Mouse (Mus musculus) heart, postnatal 36 days (tissue): ENCODE results near the gene Npffr2. TPM values are rescaled to one million over a fixed set of nuclear protein-coding genes. Genes with fewer than 3 reads are reported as not detected.
"Not testable (repeated sequence)": the region's sequence is repeated elsewhere in the genome, so short reads cannot be mapped to it uniquely, and the experiment has no call there.

Source experiments
- DNase-seq, 2 experiments: peaks; one replicate each; pipeline ENCODE4 v3.0.0; 2021 to 2022
- intact Hi-C: fragments of 180-260 bp; cut with DNase I; formaldehyde crosslinking; loops from one replicate; pipeline ENCODE4 v1.15.1; 2025
- total RNA-seq, 2 experiments: library from RNA; stranded (reverse); gene quantifications; 2 replicates each; pipeline ENCODE4 v1.2.3; 2021

Npffr2 gene
- total RNA-seq: not detected

DNA sequence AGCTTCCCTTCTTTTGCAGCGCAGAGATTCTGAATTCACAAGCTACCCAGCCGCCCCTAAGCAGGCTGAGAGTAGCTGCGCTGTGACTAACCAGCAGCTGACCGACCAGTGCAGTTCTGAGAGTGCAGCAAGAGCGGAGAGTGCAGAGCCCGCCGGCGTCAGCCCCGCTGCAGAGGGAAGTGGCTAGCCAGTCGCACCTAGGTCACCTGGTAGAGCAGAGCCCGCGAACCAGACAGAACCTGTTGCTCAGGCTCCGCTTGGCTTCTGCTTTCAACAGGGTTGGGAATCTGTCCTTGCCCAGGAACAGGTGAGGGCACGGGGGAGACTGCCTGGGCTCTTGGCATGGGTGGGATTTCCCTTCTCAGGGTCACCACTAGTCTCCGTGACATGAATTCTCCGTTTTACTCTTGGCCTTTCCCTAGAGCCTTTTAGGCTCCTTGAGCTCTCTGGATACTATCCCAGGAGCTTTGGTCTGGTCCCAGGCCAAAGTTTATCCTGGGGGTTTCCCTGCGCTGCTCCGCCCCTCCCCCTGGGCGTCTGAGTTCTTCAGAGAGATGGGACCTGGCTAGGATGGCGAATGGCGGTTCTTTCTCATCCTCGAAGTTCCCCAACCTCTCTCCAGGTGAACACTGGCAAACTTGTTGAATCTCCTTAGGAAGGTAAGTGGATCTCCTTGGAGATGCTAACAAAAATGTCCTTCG lies at the start of gene Npffr2:
Gene Npffr2, plus strand, starts transcription at position 552 of the 701 bp plus-strand sequence.
- intact Hi-C loops: no loop called here
- DNase-seq: no peak

GRCm38 (mm10) chr5:89492560-89492959 lies 34.7 kb upstream of the Npffr2 start:
- no peak for DNase-seq
- intact Hi-C loops: no loop called here

GRCm38 (mm10) chr5:89500182-89500581 lies 27.0 kb upstream of the Npffr2 start:
- intact Hi-C loops: no loop called here

DNA sequence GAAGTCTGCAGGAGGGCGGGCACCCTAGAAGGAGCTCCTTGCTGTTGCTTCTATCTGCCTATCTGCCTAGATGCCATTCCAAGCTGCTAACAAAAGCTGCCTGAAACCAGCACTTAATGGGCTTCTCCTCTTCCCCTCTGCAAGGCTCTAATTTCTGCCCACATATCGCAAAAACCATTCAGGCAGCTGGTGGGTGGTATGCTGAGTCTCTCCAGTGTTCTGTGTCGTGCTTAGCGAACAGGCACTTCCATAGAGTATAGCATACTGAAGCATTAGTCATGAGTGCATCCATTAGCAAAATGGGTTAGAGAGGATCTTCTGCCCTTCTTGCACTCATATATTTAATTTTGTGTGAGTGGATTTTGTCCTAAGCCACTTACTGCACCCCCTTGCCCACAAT lies 8.6 kb upstream of the Npffr2 start:
- no peak for DNase-seq
- intact Hi-C loops: no loop called here

More at GRCm38 (mm10) chr5:89500182-89500581, 27.0 kb upstream of the Npffr2 start:
- DNase-seq: peak in 1 of 2 experiments; percentile 11

DNA sequence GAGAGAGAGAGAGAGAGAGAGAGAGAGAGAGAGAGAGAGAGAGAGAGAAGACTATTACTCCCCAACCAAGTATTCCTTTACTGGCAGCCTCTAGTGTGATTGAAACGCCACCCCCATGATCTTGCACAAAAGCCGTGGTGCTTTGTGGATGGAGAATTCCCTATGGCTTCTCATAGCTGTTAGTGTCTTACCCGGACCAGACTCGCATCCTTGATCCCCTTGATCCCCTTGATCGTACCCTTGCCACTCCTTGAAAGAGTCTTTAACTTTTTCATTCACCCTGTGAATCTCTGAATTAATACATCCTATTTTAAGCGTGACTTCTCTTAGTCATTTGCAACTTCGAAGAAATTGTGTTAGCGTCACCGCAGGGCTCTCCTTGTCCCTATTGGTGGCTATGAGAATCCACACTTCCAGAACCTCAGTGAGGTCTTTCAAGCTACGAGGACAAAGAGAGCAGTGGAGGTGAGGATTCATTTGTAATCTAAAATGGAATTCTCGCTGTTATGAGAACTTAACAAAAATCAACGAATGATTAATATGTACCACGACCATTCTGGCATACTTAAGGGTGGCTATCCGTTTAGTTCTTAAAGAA lies 949 bp upstream of the Npffr2 start:
- intact Hi-C loops: no loop called here
- no peak for DNase-seq

GRCm38 (mm10) chr5:89528951-89529350 lies 1.7 kb downstream of the Npffr2 start:
- DNase-seq: no peak
- intact Hi-C loops: no loop called here

- intact Hi-C loops: no loop called here
- no peak for DNase-seq
These were observed 2.2 kb downstream of the Npffr2 start for GRCm38 (mm10) chr5:89529391-89529790.

DNA sequence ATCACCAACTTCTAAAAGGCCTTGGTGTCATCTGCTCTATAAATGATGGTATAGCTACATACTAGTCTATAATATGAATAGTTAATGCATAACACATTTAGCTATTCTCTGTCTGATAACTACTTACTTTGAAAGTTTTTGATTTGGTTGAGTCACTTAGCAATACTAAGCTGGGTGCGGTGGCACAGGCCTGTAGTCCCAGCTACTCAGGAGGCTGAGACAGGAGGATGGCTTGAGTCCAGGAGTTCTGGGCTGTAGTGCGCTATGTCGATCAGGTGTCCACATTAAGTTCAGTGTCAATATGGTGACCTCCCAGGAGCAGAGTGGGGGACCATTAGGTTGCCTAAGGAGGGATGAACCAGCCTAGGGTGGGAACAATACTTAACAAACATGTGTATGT lies 8.8 kb downstream of the Npffr2 start:
- no peak for DNase-seq
- intact Hi-C loops: no loop called here

GRCm38 (mm10) chr5:89542472-89542871 lies 15.2 kb downstream of the Npffr2 start:
- intact Hi-C loops: no loop called here
- no peak for DNase-seq

- peak; percentile 20 to 41 for DNase-seq
- intact Hi-C loops: loop anchor here (1.0 kb wide), 1 partner anchor 137 kb away; no protein-coding TSS in a partner anchor
These were observed 16.2 kb downstream of the Npffr2 start for GRCm38 (mm10) chr5:89543476-89543875.

GRCm38 (mm10) chr5:89559118-89559517 lies 31.9 kb downstream of the Npffr2 start:
- intact Hi-C loops, DNase-seq: not testable (repeated sequence)

GRCm38 (mm10) chr5:89561381-89561780 lies 34.2 kb downstream of the Npffr2 start:
- DNase-seq: no peak
- intact Hi-C loops: no loop called here

- DNase-seq: no peak
- intact Hi-C loops: no loop called here
These were observed 51.4 kb downstream of the Npffr2 start for GRCm38 (mm10) chr5:89578678-89579077.

DNA sequence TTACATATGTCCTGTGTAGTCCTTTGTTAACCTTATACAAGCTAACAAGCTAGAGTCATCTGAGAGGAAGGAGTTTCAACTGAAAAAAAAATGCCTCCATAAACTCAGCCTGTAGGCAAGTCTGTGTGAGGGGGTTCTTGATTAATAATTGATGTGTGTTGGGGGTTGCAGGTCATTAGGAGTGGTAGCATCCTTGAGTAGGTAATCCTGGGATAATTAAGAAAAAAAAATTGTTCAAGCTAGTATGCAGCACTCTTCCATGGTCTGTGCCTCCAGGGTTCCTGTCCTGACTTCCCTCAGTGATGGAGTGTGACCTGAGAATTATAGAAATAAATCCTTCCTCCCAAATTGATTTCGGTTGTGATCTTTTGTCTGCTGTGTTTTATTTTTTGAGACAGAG lies 52.0 kb downstream of the Npffr2 start:
- no peak for DNase-seq
- intact Hi-C loops: no loop called here

GRCm38 (mm10) chr5:89581143-89581542 lies 53.9 kb downstream of the Npffr2 start:
- DNase-seq: no peak
- intact Hi-C loops: no loop called here

DNA sequence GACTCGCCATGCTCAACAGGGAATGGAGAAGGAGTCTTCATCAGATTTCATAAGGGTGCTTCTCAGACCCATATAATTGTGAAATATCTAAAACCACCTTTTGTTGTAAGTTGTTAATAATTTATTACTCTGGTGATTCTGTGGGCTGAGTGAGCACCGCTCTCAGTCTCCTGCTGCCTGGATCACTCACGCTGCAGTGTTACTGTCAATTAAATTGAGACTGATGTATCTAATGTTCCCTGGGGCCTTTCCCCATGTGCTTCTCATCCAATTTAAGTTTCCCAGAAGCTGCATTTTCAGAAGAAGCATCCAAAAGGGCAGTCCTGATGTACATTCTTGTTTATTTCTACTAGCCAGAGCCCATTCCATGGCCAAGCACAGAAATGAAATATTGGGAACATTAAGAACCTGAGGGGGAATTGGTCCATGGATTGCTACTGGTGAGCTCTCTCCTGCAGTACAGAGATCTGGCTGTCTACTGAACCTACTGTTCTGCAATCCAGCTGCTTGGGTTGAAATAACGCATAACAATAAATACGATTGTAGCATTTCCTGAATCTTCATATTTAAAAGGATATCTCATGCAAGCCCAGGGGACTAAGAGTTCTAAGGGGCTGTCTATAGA lies 54.6 kb downstream of the Npffr2 start:
- intact Hi-C loops: no loop called here
- DNase-seq: no peak

DNA sequence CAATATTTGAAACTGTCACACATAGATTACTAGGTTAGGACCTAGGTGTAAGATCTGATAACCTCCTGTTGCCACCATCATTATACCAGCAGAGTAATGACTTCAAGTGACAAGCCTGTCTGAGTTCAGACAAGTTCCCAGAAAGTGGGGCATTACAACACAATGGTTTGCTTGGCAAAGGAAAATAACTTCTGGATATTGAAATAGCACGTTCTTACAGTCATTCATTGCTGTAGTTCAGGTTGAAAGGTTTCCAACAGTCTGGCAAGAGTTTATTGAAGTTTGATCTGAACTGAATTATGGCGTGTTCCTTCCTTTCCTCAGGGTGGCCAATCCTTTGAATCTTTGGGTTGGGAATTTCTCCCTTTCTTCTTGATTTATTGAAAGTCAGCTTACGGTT lies 57.8 kb downstream of the Npffr2 start:
- intact Hi-C loops: no loop called here
- no peak for DNase-seq

GRCm38 (mm10) chr5:89592301-89592700 lies 65.1 kb downstream of the Npffr2 start:
- intact Hi-C loops: no loop called here
- DNase-seq: no peak

- intact Hi-C loops: no loop called here
- DNase-seq: no peak
These were observed 84.2 kb downstream of the Npffr2 start for GRCm38 (mm10) chr5:89611322-89612015.

- DNase-seq: no peak
- intact Hi-C loops: no loop called here
These were observed 85.0 kb downstream of the Npffr2 start for GRCm38 (mm10) chr5:89612262-89612661.

DNA sequence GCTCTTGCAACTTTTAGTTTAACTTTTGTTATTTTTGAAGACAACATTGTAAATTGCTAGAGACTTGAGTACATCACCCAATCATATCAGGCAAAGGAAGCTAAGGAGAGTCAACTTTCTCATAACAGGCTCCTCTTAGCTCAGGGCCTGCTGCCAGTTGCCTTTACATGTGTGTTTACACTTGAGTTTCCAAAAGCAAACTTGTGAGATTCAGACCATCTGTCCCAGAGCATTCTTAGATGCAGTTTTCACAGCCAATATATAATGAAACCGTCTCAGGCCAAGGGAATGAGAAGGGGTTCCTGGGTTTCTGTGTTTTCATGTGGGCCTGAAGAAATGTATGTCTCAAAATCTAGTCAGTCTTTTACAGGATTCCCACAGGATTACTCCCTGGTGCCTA lies 104.4 kb downstream of the Npffr2 start:
- DNase-seq: no peak
- intact Hi-C loops: no loop called here
